Mouse (Mus musculus): Measurements from ENCODE around the gene Pphln1.
"Not testable (repeated sequence)": the region's sequence is repeated elsewhere in the genome, so short reads cannot be mapped to it uniquely, and the experiment has no call there.

Pphln1 gene

DNA sequence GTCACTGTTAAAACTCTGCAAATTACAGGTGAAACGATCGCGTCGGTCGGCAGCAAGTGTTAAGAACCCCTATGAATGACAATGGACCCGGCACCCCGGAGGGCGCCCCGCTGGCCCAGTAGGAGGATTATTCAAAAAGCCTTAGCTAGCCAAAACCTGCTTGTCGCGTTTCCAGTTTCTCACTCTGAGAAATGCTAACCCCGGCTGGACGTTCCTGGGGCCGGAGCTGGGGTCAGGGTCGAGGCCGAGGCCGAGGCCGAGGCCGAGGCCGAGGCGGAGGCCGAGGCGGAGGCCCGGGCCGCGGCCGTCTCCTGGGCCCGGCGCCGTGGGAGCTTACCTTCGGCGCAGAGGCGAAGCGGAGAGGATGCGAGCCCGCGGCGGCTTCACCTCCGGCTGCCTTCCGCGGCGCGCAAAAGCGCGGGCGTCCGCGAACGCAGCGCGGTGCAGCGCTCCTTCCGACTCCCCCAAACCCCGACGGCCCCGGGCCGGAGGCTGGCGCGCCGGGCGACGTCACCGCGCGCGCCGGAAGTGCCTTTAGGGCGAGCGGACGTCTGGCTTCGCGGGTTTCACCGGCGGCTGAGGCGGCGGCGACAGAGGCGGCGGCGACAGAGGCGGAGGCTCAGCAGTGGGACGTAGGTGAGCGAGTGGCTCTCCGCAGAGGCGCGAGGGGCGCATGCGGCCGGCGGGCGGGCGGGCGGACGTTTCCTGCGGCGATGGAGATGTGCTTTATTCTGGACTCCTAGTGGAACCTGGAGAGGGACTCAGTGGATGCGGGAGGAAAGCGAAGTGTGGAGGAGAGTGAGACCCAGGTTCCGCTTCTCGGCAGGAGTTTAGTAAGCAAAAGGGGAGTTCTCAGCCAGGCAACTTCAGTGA, at the start of gene Pphln1, which contains the start of gene Zcrb1:
Gene Pphln1 (plus strand): TSS at position 525 of the 873 bp plus-strand sequence.
Gene Zcrb1 (minus strand): TSS at position 509 of the 873 bp plus-strand sequence.
- peak; percentile 68 to 73 for DNase-seq (ENCODE audit: low spot score in 2 of 2)

DNA sequence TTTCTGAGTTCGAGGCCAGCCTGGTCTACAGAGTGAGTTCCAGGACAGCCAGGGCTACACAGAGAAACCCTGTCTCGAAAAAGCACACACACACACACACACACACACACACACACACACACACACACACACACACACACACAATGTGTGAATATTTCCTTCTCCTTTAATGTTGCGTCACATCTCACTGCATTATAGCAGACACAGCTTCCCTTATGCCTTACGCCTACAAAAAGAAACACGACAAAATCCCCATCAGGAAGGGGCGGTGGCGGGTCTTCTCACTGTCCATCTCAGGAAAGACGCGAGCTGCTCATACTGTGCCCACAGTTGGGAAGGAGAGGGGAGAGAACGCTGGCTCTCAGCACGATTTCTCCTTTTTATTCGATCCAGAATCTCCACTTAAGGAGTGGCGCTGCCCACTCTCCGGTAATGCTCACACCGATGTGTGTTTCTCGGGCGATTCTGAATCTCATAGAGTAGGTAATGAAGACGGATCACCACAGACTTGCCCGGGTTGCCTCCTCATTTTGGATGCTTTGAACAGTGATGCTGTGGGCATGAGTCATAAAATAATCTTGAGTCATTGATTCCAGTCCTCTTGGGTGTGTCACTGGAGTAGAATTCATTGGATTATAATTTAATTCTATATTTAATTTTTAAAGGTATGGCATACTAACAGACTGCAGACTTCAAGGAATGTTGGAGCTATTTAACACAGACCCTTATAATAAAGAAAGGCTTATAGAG, 39.6 kb upstream of the Pphln1 start:
- no peak for DNase-seq (ENCODE audit: low spot score in 2 of 2)

DNA sequence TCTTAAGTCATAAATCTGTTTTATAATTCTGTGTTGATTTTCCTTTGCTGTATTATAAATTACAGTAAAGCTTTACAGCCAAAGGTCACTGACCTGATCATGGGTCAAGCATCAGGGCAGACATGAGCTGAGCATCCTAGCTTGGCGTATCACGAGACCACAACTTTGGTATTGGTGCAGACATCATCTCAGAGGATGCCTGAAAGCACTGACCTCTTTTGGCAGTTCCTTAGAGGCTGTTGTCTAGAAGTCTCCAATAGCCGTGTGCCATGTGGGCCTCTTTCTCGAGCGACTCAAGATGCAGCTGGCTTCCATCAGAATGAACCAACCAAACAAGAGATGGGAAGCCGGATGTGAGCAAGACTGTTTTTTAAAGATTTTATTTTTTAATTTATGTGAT, 32.6 kb upstream of the Pphln1 start:
- DNase-seq (ENCODE audit: low spot score in 2 of 2) = no peak

DNA sequence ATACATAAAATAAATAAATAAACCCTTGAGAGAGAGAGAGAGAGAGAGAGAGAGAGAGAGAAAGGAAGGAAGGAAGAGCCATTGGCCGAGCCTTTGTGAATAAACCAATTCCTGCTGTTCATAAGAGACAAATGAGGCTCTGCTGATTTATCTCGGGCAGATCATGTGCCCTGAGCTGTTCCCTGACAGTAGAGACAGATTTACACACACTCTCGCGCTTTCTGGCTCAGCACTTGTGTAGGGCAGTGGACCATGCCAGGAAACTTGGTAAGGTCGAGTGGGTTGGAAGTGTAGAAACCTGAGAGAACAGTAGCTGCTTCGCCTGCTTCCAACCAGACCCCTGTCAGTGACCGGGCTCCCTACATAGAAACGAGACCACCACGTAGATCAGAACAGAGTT, 29.6 kb upstream of the Pphln1 start:
- DNase-seq (ENCODE audit: low spot score in 2 of 2) = no peak

DNA sequence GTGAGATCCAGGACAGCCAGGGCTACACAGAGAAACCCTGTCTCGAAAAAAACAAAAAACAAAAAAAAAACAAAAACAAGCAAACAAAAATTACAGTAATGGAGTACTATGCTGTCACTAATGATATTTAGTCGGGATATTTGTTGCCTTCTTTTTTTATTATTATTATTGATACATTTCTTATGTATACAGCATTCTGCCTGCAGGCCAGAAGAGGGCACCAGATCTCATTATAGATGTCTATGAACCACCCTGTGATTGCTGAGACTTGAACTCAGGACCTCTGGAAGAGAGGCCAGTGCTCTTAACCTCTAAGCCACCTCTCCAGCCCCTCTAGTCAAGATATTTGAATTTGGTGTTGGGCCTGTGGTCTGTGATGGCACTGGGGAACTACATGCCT, 26.3 kb upstream of the Pphln1 start:
- DNase-seq (ENCODE audit: low spot score in 2 of 2) = no peak

DNA sequence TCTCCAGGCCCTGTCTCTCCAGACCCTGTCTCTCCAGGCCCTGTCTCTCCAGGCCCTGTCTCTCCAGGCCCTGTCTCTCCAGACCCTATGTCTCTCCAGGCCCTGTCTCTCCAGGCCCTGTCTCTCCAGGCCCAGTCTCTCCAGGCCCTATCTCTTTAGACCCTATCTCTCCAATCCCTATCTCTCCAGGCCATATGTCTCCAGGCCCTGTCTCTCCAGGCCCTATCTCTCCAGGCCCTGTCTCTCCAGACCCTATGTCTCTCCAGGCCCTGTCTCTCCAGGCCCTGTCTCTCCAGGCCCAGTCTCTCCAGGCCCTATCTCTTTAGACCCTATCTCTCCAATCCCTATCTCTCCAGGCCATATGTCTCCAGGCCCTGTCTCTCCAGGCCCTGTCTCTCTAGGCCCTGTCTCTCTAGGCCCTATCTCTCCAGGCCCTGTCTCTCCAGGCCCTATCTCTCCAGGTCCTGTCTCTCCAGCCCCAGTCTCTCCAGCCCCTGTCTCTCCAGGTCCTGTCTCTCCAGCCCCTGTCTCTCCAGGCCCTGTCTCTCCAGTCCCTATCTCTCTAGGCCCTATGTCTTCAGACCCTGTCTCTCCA, 25.5 kb upstream of the Pphln1 start:
- not testable (repeated sequence) for DNase-seq (ENCODE audit: low spot score in 2 of 2)

DNA sequence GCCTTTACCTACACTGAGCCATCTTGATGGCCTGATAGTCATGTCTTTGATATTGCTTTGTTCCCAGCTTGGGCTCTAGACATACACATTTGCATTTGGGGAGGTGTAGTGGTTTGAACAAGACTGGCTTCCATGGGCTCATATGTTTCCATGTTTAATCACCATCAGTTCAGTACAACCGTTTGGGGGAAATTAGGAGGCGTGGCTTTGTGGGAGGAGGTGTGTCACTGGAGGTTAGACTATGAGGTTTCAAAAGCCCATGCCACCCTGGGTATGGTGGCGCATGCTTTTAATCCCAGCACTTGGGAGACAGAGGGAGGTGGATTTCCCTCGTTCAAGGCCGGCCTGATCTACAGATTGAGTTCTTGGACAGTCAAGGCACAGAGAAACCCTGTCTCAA, 22.5 kb upstream of the Pphln1 start:
- DNase-seq (ENCODE audit: low spot score in 2 of 2) = no peak

DNA sequence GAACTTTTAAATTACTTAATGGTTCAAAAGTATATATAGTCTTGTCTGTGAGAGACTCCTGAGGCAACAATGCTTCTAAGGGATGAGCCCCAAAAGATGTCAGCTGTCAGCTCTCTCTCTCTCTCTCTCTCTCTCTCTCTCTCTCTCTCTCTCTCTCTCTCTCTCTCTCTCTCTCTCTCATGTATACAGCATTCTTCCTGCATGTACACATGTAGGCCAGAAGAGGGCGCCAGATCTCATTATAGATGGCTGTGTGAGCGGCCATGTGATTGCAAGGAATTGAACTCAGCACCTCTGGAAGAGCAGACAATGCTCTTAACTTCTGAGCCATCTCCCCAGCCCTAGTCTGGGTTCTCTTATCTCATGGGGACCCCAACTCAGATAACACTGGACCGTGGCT, 19.0 kb upstream of the Pphln1 start:
- DNase-seq (ENCODE audit: low spot score in 2 of 2) = no peak

DNA sequence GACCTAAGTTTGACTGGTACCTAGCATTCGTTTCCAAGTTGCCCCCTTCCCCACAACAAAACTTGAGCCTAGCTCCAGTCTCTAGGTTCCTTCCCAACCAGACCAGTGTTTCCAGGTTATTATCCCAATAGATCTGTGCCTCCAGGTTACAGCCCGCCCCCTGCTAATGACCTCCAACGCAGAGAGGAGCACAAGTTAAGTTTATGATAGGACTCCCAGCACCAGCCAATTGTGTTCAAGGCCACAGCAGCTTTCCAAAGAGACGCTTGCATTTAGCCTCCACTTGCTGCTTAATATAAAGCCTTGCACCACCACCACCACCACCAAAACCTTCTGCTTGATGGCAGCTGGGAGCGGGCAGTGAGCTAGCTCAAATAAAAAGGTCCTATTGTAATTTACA, 16.8 kb upstream of the Pphln1 start:
- DNase-seq (ENCODE audit: low spot score in 2 of 2) = no peak

DNA sequence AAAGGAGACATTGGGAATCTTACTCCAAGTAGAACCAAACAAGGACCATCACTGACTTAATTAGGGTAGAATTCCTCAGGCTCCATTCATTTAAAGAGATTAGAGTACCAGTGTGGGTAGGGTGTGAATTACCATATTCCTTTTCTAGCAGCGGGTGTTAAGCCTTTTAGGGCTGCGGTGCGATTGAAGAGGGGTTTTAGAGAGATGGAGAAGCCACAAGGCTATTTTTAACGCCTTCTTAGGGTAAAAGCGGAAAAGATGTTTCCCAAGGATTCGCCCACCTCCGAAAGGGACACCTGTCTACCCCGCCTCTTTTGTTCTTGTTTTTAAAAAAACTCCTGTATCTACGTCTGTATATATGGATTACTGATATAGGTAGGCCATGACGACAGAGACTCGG, 881 bp upstream of the Pphln1 start:
- DNase-seq (ENCODE audit: low spot score in 2 of 2) = no peak

DNA sequence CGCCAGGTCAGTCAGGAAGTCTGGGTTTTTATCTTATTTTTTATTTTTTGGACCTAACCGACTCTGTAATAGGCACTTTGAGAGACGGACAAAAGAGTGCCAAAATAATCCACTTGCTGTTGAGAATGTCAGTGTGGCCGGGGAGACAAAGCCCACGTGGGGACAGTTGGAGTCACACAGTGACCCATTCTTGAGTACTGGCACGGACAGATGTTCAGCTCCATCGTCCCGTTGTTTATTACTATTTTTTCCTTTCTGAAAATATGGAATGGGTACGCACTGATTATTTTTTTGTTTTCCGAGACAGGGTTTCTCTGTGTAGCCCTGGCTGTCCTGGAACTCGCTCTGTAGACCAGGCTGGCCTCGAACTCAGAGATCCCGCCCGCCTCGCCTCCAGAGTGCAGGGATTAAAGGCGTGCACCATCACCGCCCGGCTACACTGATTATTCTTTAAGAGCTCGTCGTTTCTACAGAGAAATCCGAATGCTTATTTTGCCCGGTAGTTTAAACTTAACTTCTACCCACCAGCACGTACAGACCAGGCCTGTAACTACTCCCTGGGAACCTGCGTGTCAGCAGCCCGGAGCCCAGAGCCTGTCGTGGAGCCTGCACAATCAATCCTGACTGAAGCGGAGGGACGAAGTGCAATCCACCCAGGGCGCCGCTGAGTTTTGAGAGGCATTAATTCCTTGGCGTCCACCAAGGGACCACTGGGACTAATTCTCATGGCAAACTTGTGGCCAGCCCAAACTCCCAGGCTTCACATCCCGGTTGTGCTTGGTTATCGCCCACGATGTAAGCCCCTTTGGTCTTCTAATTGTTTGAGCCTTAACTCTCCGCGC, 770 bp downstream of the Pphln1 start:
- peak in 1 of 2 experiments; percentile 9 for DNase-seq (ENCODE audit: low spot score in 2 of 2)

DNA sequence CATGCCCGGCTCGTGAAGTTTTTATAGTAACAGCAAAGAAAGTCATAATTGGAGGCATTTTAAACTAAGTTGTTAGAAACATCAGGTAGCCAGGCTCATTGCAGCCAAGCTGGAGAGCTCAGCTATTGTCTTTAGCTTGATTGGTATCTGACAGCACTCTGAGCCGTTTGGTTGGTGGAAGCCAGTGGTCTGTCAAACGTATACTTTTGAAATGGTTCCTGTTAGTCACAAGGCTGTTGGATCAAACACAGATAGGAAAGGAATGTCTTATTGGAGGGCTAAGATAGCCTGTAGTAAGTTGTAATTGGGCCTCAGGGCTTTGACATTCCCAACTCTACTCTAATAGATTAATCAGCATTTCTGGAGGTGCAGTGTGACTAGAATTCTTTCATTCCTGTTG, 3.3 kb downstream of the Pphln1 start:
- no peak for DNase-seq (ENCODE audit: low spot score in 2 of 2)

DNA sequence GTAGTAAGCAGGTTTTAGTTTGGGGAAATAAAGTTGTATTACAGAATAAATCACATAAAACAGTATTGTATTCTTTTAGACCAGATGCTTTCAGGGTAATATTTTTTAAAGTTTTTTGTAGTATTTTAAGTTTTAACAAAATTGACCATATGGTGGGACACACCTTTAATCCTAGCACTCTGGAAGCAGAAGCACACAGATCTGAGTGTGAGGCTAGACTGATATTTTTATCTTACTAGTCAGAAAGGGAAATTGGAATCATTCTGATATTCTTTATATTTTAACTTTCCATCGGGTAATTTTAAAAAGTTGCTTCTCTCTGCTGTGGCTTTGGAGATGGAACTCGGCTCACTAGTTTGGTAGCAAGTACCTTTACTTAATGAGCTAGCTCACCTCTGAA, 4.6 kb downstream of the Pphln1 start:
- no peak for DNase-seq (ENCODE audit: low spot score in 2 of 2)

DNA sequence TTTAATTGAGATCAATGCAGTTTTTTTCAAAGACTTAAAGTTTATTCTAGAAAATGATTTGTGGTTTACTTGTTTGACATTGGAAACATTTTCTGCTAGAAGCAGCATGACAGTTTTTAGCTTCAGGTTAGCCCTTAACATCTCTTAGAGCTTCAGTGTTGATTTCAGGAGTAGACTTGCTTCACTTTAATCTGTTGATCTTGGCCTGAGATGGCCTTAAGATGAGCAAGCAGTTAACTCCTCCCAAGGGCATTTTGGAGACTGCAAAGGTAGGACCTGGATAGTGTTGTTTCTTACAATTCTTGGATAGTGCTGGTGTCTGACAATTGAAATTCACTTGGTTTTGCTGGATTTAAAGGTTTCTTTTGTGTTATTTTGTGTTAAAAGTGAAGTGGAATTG, 6.7 kb downstream of the Pphln1 start:
- no peak for DNase-seq (ENCODE audit: low spot score in 2 of 2)

DNA sequence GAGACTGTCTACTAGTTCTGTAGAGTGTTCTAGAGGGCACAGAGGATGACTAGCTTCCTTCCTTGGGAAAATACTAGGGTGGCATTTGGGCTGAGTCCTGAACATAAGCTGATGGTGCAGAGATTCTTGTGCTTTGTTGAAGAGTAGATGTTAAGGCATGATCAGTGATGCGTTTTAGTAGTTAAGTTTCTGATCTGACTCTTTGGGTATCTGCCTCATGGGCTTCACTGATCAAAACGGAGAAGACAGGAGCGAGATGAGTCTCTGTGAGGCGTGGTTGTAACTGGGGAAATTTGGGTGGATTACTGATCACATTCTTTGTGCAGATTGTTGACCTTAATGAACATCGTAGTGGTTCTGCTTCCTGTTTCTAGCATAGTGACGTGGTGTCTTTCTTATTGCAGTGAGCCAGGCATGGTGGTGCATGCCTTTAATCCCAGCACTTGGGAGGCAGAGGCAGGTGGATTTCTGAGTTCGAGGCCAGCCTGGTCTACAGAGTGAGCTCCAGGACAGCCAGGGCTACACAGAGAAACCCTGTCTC, 7.4 kb downstream of the Pphln1 start:
- no peak for DNase-seq (ENCODE audit: low spot score in 2 of 2)

DNA sequence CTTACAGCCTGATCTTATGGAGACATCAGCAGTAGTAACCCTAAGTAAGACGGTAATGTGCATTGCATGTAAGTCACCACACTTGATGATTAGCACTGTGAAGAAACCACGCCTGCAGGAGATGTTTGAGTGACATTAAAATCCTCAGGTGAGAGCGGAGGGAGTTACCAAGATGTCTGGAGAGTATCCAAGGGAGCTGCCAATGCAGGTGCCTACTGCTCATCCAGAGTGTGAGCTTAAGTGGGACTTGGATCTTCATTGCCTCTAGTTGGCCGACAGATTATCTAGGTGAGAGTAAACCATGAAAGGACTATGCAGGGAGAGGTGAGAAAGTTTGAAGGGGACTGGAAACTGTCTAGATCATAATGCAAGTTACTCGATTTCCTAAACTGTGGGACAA, 8.3 kb downstream of the Pphln1 start:
- DNase-seq (ENCODE audit: low spot score in 2 of 2) = no peak

DNA sequence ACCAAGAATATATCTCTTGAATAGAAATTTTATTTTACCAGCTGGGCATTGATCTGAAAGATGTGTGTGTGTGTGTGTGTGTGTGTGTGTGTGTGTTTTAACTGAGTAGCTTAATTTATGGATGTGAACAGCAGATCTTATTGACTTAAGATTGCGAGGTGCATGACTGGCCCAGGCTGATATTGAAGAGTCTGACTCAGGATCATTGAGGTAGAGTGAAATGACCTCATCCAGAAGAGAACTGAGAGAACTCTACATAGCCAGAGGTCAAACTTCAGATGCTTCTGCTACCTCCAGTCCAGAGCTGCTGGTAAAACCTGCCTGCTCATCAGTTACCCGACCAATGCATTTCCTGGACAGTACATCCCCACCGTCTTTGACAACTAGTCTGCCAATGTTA, 14.3 kb downstream of the Pphln1 start:
- no peak for DNase-seq (ENCODE audit: low spot score in 2 of 2)

DNA sequence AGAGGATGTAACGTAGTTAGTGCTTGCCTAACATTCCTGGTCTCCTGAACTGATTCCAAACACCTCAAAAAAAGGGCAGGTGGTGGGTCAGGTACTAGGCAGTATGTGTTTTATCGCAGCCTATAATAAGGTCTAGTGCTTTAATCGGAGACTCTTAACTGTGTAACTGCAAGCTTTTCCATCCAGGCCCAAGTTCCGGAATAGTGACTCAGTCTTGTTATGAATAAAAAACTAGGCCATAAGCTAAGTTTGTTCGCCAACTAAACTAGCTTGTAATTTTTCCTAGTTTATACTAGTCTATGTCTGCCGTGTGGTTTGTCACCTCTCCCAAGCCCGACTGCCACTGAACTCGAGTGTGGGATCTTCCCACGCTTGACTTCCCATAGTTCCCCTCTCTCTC, 16.3 kb downstream of the Pphln1 start:
- no peak for DNase-seq (ENCODE audit: low spot score in 2 of 2)

DNA sequence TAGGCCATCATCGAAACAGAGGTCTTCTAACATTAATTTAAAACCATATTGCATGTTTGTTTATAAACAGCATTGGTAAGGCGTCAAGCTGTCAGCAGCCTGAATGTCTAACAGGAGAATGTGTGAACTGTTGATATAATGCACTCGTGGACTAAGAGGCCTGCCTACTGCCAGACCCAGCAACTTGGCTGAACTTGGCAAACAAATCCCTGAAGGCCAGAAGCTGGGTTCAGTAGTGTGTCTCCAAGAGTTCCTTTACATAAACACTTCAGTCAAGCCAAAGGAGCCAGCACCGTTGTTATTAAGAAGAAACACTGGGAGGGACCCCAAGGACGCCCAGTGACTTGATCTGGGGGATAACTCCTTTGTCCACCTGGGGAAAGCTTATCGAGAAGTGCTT, 18.1 kb downstream of the Pphln1 start:
- DNase-seq (ENCODE audit: low spot score in 2 of 2) = no peak

DNA sequence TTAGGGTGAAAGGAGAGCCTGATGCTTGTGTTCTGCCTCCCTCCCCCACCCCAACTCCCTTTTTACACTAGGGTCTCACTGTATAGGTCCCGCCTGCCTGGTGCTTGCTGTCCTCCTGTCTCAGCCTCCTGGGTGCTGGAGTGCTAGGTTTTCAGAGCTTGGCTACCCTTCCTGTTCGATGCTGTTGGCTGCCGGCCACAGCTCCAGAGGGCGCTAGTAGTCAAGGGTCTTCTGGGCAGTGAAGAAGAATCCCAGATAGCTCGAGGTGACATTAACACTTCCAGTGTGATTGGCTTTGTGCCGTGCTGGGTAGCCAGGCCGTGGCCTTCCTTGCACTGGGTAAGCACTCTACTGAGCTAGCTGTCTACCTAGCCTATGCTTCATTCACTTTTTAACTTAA, 22.4 kb downstream of the Pphln1 start:
- DNase-seq (ENCODE audit: low spot score in 2 of 2) = no peak

DNA sequence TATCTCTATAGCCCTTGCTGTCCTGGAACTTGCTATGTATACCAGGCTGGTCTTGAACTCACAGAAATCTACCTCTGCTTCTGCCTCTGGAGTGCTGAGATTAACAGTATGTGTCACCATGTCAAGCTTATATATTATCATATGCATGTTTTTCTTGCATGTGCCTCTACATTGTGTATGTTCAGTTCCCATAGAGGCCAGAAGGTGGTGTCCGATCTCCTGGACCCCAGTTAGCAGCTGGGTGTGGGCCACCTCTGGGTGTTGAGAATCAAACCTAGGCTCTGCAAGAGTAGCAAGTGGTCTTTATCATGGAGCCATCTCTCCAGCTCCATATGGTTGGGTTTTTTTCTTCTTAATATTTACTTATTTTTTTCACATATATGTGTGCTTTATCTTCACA, 24.4 kb downstream of the Pphln1 start:
- DNase-seq (ENCODE audit: low spot score in 2 of 2) = no peak

All from urinary bladder, adult 18-20 months (tissue).